Mouse (Mus musculus) liver, embryonic 14.5 days (tissue): ENCODE results near the gene Rnf149. TPM values are rescaled to one million over a fixed set of nuclear protein-coding genes. Genes with fewer than 3 reads are reported as not detected.

Experiments used
- ATAC-seq: fragments of 200-750 bp; cut with Nextera tagmentation; 2 replicates; pipeline ENCODE4 v1.8.0; 2017; ENCODE audit warnings: moderate number of reproducible peaks, mild to moderate bottlenecking, moderate library complexity; ENCODE audit not compliant: insufficient read depth
- DNase-seq, 3 experiments: peaks; one replicate each; pipeline ENCODE4 v3.0.0-alpha.2; 2012 to 2013; ENCODE audit warnings: low read depth in 3 of 3, low spot score in 3 of 3
- H3K27ac ChIP-seq: fragments of 300-500 bp; sonication (generic); 2 replicates; pipeline ENCODE4 v1.5.1; 2014; ENCODE audit warnings: moderate library complexity, mild to moderate bottlenecking, control low read depth, inconsistent platforms
- H3K27me3 ChIP-seq: fragments of 300-500 bp; sonication (generic); 2 replicates; pipeline ENCODE4 v1.6.1; 2014; ENCODE audit warnings: mild to moderate bottlenecking, low read length, moderate library complexity; ENCODE audit not compliant: control insufficient read depth, insufficient read depth
- H3K36me3 ChIP-seq: fragments of 300-500 bp; sonication (generic); replicated peaks from 2 replicates; pipeline ENCODE4 v1.6.1; 2014; ENCODE audit warnings: low read depth; ENCODE audit not compliant: control insufficient read depth, insufficient read depth
- H3K4me1 ChIP-seq, 2 experiments: fragments of 200-500 bp in 1 of 2; fragments of 300-500 bp in 1 of 2; sonication (generic) in 1 of 2; replicated peaks; 2 replicates each; pipeline ENCODE4 v1.6.1; 2012 to 2014; ENCODE audit warnings: antibody characterized with exemption in 1 of 2, inconsistent platforms in 1 of 2, low read length in 1 of 2; ENCODE audit not compliant: control insufficient read depth in 2 of 2, insufficient read depth in 2 of 2
- H3K4me2 ChIP-seq: fragments of 300-500 bp; sonication (generic); 2 replicates; pipeline ENCODE4 v1.6.1; 2014; ENCODE audit warnings: low read depth, mild to moderate bottlenecking, control low read depth, moderate library complexity
- H3K4me3 ChIP-seq, 2 experiments: fragments of 200-500 bp in 1 of 2; fragments of 300-500 bp in 1 of 2; sonication (generic) in 1 of 2; 2 replicates each; pipeline ENCODE4 v1.5.1; 2012 to 2014; ENCODE audit warnings: low read depth in 2 of 2, low read length in 2 of 2, mild to moderate bottlenecking in 2 of 2, control low read depth in 1 of 2, inconsistent platforms in 1 of 2, moderate library complexity in 1 of 2; ENCODE audit not compliant: insufficient read depth in 1 of 2
- H3K9ac ChIP-seq: fragments of 300-500 bp; sonication (generic); replicated peaks from 2 replicates; pipeline ENCODE4 v1.6.1; 2014; ENCODE audit warnings: mild to moderate bottlenecking, control low read depth, moderate library complexity
- H3K9me3 ChIP-seq: fragments of 300-500 bp; sonication (generic); 2 replicates; pipeline ENCODE4 v1.6.1; 2016; ENCODE audit warnings: low read length, mixed read lengths; ENCODE audit not compliant: control insufficient read depth
- CTCF ChIP-seq: IDR thresholded peaks from 2 replicates; pipeline ENCODE4 v1.5.1; 2016; ENCODE audit warnings: antibody characterized with exemption, low read depth, control low read depth
- EP300 ChIP-seq: IDR thresholded peaks from 2 replicates; pipeline ENCODE4 v1.6.1; 2016; ENCODE audit warnings: antibody characterized with exemption, low read depth
- WGBS: fragments of 180-500 bp; shearing (Covaris S2); extraction: QIAGEN DNeasy Blood & Tissue Kit; methylation state at CpG from one replicate; pipeline ENCODE4 v1.1.7; 2014; ENCODE audit not compliant: insufficient replicate concordance; 5-methylcytosine and 5-hydroxymethylcytosine counted together
- polyA plus RNA-seq, 2 experiments: library from polyadenylated mRNA; depleted of rRNA in 1 of 2; stranded (reverse) in 1 of 2; unstranded in 1 of 2; fragments of >200 nt; fragmentation: Nextera tagmentation in 1 of 2; extraction: Ambion mirVana in 1 of 2; gene quantifications; 2 replicates each; pipeline versions ENCODE4 v1.2.1 to v1.2.3; 2012 to 2014

Gene Rnf149
- polyA plus RNA-seq, 2 experiments = 12.1 to 15.4 TPM

GRCm38 (mm10) chr1:39590193-39590592 is 13.0 kb upstream of the Rnf149 start:
- peaks cover 0 to 4% of the 10 kb centered on the region in 2 experiments; a peak in 1 of 4 replicates for H3K4me1 ChIP-seq
- H3K9ac ChIP-seq = no peak overlapping the region
- TF ChIP-seq EP300 (no peak), CTCF (no peak)
- no peak overlapping the region for H3K4me3 ChIP-seq
- no peaks in the 10 kb centered on the region for H3K36me3 ChIP-seq
- ATAC-seq = no peak
- H3K27ac ChIP-seq = no peak overlapping the region
- no peak for DNase-seq
- no peaks in the 10 kb centered on the region for H3K9me3 ChIP-seq
- H3K4me2 ChIP-seq = no peak overlapping the region
- 34% methylated on average over 5 of the region's 5 CpGs for WGBS
- no peaks in the 10 kb centered on the region for H3K27me3 ChIP-seq

GRCm38 (mm10) chr1:39585416-39585815 is 8.2 kb upstream of the Rnf149 start:
- Histone ChIP-seq H3K4me1 (no peaks in the 10 kb centered on the region; a peak in 1 of 4 replicates), H3K4me2 (no peak overlapping the region), H3K27ac (no peak overlapping the region), H3K9ac (no peak overlapping the region), H3K36me3 (no peaks in the 10 kb centered on the region), H3K4me3 (no peak overlapping the region), H3K27me3 (no peaks in the 10 kb centered on the region), H3K9me3 (no peaks in the 10 kb centered on the region)
- WGBS = 52% methylated on average over 9 of the region's 9 CpGs
- TF ChIP-seq CTCF = no peak
- no peak for TF ChIP-seq EP300
- DNase-seq (no peak), ATAC-seq (no peak)

GRCm38 (mm10) chr1:39583173-39583572 is 6.0 kb upstream of the Rnf149 start:
- no peak for ATAC-seq
- Histone ChIP-seq H3K4me3 (no peak overlapping the region), H3K27ac (no peak overlapping the region), H3K9ac (no peak overlapping the region), H3K4me2 (no peak overlapping the region), H3K27me3 (no peaks in the 10 kb centered on the region), H3K9me3 (no peaks in the 10 kb centered on the region), H3K36me3 (no peaks in the 10 kb centered on the region), H3K4me1 (peaks cover 0 to 2% of the 10 kb centered on the region in 2 experiments; a peak in 1 of 4 replicates)
- no peak for DNase-seq
- WGBS = 64% methylated on average over 9 of the region's 9 CpGs
- no peak for TF ChIP-seq EP300
- TF ChIP-seq CTCF = no peak

GRCm38 (mm10) chr1:39581215-39581614 is 4.0 kb upstream of the Rnf149 start:
- no peak for ATAC-seq
- no peaks in the 10 kb centered on the region for H3K36me3 ChIP-seq
- H3K4me3 ChIP-seq = no peak overlapping the region
- H3K9me3 ChIP-seq = no peaks in the 10 kb centered on the region
- H3K9ac ChIP-seq = no peak overlapping the region
- H3K4me1 ChIP-seq = peaks cover 0 to 8% of the 10 kb centered on the region in 2 experiments; a peak in 2 of 4 replicates
- H3K4me2 ChIP-seq = no peak overlapping the region
- 34% methylated on average over 2 of the region's 3 CpGs for WGBS
- no peaks in the 10 kb centered on the region for H3K27me3 ChIP-seq
- H3K27ac ChIP-seq = no peak overlapping the region
- no peak for DNase-seq
- TF ChIP-seq CTCF (no peak), EP300 (no peak)

- peaks cover 10 to 18% of the 10 kb centered on the region in 2 experiments for H3K4me1 ChIP-seq
- no peak overlapping the region for H3K4me3 ChIP-seq
- no peak overlapping the region for H3K27ac ChIP-seq
- H3K4me2 ChIP-seq = no peak overlapping the region
- DNase-seq = no peak
- no peaks in the 10 kb centered on the region for H3K27me3 ChIP-seq
- no peaks in the 10 kb centered on the region for H3K9me3 ChIP-seq
- TF ChIP-seq EP300 (no peak), CTCF (no peak)
- ATAC-seq = no peak
- 27% methylated on average over 6 of the region's 6 CpGs for WGBS
- H3K9ac ChIP-seq = no peak overlapping the region
- H3K36me3 ChIP-seq = no peaks in the 10 kb centered on the region
Observed at GRCm38 (mm10) chr1:39579139-39579538, 1.9 kb upstream of the Rnf149 start.
